In the genomic region with DNA sequence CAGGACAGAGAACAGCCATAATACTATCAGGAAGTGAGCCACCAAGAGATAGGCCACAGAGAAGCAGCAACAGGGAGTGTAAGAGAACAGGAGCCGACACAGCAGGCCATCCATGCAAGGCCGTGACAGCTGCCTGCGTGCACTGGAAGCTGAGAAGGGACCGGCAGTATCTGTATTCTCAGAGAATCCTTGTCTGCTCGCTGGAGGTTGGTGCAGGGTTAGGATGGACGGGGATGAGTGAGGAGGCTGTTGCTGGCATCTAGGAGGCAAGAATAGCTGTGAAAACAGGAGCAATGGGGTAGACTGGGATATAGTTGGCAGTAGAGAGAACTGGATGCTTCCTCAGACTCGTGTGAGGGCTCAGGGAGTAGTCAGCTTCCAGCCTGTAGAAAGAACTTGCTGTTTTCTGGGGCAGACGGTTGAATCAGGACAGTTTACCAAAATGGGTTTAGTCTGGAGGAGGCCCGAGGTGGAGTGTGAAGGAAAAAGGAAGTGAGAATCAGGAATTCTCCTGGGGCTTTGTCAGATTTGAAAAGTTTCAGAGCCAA, we compare ENCODE assay signal across 21 mouse cellular contexts. TPM values are rescaled to one million over a fixed set of nuclear protein-coding genes. Genes with fewer than 3 reads are reported as not detected.
"Had no signal": no experiment of that assay in that cellular context is flagged by ENCODE, and none has a peak within 500 bp of the region (broad histone marks: within the 10 kb centered on the region; RNA-seq: fewer than 3 reads in every experiment).

No protein-coding gene starts in this region.

- H3K9ac ChIP-seq: liver, embryonic 15.5 days; midbrain, embryonic 15.5 days; neural tube, embryonic 13.5 days had no signal

- ATAC-seq: lung, postnatal 0 days; midbrain, embryonic 15.5 days had no signal

- H3K4me2 ChIP-seq: liver, embryonic 11.5 days; liver, embryonic 15.5 days; midbrain, embryonic 11.5 days; midbrain, embryonic 15.5 days; neural tube, embryonic 13.5 days had no signal

- H3K4me1 ChIP-seq: limb, embryonic 10.5 days; liver, embryonic 15.5 days; midbrain, embryonic 15.5 days; neural tube, embryonic 13.5 days had no signal

- H3K27ac ChIP-seq: kidney, postnatal 0 days; limb, embryonic 10.5 days; liver, embryonic 15.5 days; midbrain, embryonic 15.5 days; neural tube, embryonic 13.5 days had no signal

- DNase-seq: kidney, adult 11 months; kidney, adult 9 months; kidney, postnatal 36 days; layer of hippocampus, adult 9-11 months; lung, adult 2 months; lung, postnatal 36 days; retina, postnatal 1 day; right cerebral cortex, postnatal 4 days; spleen, adult 18-20 months; thymus, adult 2 months; thymus, postnatal 25 days had no signal

- H3K9me3 ChIP-seq: limb, embryonic 10.5 days; liver, embryonic 15.5 days; midbrain, embryonic 15.5 days; neural tube, embryonic 13.5 days had no signal

- H3K27me3 ChIP-seq: liver, embryonic 15.5 days; midbrain, embryonic 15.5 days; neural tube, embryonic 13.5 days had no signal

- H3K4me3 ChIP-seq: limb, embryonic 10.5 days; liver, embryonic 15.5 days; midbrain, embryonic 15.5 days; neural tube, embryonic 13.5 days had no signal

RNA-seq across cellular contexts. Expression of a gene that starts 52.9 kb away (rescaled TPM):
- total RNA-seq: megakaryocyte progenitor cell, adult 5-6 weeks; monocyte, adult 5-6 weeks had no signal
